Mouse (Mus musculus) ovary, postnatal 10 days (tissue): ENCODE results near the gene Tcaf3.

Experiments
- DNase-seq: peaks from one replicate; pipeline ENCODE4 v3.0.0; 2022; ENCODE audit warnings: low spot score

Tcaf3 gene

DNA sequence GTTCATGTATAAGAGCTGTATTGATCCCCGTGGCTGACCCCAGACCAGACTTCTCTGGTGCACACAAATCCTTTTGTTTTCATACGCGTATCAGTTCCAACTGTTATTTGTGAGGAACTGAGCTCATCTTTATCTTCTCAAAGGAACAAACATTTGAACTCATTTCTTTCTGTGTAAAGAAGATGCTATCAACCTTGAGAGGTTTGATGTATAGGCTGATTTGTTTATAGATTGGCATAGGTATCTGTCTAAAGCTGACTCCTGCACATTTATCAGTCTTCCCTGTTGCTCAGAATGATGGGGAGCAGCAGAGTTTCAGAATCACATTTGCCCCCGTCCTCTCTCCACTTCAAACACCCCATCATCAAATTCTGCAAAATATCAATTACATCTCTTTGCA is at the start of gene Tcaf3:
Gene Tcaf3 (minus strand): TSS at position 101 of the 400 bp plus-strand sequence.
- DNase-seq: no peak

DNA sequence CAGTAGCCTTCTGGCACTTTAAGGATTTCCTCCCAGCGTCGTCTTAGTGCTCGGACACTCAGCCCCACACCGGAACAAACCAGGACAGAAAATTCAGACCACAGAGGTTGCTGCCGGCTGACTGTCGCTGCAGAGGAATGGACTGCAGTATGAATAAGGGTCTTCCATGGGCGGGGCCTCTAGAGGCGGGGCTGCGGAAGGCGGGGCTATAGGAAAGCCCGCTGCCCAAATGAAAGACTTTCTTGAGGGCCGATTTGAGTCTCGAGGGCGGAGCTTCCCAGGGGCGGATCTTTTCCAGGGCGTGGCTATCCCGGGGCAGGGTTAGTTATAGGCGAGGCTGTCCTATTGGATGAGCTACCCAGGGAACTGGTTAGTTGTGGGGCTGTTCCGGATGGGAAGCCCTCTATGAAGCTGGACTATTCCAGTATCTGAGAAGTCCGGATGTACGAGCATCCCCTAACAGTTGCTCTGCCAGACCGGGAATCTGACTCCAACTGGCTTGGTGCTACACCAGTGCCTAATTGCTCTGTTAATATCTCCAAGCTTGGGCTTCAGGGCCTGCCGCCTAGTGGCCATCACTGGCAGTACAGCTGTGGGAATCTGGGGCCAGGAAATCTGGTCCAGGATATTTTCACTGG is 47.5 kb upstream of the Tcaf3 start, which contains the start of gene Tcaf2:
Gene Tcaf2 (minus strand): TSS at position 343 of the 638 bp plus-strand sequence.
- DNase-seq: peak; percentile 67

DNA sequence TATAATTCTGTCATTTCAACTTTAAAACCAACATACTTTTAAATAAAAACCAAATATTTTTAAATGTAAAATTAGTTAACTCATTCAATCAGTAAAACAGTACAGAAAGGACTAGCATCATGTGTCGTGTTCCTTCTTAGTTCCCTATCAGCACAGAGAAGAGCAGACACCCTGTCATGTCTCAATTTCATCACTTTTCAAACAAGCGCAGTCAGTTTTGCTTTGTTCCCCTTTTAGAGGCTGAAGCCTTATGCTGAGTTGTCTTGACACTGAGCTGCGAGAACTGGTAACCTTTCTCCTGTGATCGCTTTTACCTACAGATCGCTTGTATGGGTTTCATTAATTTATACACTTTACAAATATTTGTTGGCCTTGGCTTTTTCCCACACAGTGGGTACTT is 36.9 kb upstream of the Tcaf3 start:
- no peak for DNase-seq

DNA sequence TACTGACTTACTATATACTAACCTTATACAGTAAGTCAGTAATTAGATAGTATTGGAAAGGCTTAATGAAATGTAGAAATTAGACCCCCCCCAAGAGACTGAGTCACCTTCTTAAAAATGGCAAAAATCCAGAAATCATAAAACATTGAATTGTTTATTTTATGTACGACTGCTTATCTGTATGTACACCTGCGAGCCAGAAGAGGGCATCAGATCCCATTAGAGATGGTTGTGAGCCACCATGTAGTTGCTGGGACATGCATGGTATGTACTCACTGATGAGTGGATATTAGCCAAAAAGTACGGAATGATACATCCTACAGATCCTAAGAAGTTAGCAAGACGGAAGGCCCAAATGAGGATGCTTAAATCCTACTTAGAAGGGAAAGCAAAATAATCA is 33.9 kb upstream of the Tcaf3 start:
- no peak for DNase-seq

DNA sequence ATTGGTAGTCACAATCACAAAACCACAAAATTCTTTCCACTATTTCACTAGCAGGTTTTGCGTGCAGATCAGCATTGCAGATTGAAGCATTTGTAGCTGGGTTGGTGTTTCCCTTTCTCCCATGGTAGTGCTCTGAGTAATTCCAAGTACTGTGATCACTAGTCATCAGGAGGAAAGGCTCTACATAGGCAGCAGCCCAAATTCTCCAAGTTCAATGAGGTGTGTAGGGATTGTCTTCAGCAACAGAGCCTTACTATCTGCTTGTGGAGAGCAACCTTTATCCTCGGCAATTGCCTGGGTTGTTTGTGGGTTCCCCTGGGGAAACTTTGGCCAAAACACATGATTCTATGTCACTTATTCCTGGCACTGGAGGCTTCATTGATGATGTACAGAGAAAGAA is 19.4 kb upstream of the Tcaf3 start:
- DNase-seq: no peak

DNA sequence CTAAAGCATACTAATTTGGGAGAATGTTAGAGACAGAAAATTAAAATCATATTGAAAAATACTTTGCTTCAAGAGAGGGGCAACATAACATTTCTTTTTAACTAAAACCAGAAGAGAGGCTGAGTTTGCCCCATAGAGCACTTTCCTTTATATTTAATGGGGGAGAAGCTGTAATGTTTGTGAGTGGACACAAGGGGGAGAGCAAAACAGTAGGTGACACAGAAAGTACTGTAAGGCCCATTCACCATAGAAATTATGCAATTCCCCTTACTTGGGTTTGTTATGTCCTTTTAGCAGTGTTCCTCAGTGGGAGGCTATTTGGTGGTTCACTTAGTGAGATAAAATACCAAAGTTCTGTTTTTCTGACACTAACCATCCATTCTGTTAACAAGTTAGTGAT is 14.7 kb upstream of the Tcaf3 start:
- DNase-seq: no peak

DNA sequence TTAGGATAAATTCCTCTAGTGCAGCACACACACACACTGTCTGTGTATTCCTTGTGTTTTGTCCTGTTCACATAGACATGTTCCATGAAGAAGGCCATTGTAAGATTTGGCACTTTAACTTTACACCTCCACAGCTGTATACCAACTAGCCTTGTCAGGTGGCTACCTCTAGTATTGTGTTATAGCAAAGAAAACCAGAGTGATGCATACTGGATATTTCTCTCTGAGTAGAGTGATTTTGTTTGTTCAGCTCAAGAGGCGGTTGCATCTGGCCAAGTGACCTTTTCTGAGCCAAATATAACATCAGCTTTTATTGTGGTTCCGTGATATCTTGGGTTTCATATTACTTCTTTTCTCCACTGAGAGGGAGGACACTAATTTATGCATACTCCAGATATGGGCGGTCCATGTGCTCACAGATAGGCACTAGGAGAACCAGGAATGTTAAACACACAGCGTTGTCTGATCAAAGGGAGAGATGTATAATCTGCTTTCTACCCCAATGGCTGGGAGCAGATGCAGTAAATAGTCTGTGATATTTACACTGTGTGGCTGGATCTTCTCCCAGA is 13.5 kb upstream of the Tcaf3 start:
- no peak for DNase-seq

DNA sequence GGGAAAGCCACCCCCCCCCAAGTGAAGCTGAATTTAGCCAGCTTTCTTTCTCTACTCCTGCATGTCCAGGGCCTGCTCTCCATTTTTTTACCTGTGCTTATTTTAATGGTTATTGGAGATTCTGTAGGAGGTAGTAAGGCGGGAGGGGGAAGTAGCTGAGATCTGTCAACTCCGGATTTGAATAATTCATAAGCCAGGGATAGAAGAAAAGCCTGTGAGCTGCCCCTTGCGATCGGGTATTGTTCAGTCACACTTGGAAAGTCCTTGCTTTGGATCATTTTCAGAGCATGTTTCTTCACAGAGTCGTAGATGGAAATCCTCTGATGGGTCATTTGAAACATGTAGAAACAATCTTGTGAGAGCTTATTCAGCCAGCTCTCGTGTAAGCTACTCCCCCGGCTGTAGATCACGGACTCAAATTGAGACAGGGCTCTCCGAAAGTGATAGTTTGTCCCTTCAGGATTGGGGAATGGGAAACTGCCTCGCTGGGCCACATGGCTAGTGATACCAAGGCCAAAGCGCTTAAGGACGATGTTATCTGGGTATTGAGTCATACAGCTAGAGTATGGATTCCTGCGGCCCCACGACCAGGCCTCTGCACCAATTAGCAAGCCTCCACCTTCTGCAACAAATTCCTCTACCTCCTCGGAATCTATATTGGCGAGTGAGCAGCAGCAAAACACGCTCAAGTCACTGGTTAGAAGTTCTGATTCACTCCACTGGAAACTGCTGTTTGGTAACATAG is 4.2 kb downstream of the Tcaf3 start:
- no peak for DNase-seq

DNA sequence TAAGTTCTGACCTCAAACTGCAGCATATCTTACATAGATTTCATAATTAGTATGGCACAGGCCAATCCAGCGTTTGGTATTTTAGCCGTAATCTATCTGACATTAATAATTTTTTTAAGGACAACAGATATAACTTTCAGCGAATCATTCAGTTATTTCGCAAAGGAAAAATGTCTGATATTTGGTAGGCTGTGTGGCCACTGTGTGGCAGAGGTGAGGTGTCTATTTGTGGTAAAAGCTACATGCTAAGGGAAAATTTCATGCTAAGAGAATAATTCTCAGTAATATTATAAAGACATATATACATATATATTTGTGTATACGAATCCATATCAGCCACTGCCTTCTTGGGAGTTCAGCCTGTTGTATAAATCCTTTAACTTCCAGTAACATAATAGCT is 10.9 kb downstream of the Tcaf3 start:
- no peak for DNase-seq

DNA sequence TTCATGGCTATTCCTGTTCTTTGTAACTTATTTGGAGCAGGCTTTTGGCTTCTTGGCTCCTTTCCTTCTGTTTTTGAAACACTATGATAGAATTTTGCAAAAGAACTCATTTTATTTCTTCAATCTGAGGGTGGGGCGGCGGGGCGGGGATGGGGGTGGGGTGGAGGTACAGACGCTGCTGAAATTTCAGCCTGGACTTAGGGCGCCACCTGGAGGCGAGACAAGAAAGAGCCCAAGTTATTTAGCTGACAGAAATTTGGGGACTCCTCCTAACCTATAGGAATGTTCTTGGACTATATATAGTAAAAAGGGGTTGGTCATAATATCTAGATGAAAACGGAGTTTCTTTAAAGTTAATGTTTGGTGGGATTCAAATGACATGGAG is 14.0 kb downstream of the Tcaf3 start:
- no peak for DNase-seq

DNA sequence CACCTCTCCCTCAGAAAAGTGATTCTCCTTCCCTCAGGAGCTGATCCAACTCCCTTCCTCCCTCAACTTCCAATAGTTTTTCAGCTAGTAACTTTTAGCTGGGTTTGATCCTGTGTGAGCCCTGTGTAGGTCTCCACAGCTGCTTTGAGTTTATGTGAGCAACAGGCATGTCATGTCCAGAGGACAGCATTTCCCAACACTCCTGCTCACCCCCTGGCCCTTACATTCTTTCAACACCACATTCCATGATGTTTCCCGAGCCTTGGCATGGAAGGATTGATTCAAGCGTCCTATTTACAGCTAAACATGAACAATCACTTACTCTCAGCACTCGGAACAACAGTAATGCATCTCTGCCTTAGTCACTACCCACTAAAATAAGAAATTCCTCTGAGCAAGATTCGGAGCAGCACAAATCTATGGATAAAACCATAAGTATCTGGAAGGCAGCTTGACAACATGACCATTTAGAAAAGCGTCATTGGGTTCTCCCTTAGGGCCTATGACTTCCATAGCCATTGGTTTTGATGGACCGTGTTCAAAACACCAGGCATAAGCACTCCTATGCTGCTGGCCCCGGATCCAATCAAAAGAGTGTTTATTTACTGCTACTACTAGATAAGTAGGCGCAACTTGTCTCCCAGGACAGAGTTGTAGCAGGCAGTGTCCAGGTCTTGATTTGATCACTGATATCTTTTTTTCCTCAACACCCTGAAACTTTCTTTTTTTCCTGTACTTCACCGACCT is 14.6 kb downstream of the Tcaf3 start:
- DNase-seq: no peak

DNA sequence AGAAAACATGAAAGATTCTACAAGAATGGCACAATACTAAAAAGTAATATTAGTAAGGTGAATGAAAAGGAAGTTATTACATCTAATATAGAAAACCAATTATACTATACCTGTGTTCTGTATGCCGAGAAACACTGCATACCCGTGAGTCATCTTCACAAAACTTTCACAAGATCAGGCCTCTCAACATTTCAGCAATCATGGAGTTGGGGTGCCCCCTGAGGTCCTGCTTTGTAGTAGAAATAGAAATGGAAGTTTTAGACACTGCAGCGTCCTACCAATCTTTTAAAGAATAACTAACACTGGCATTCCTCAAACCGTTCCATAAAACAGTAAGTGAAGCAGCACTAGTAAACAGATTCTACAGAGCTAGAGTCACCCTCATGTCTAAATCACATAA is 18.8 kb downstream of the Tcaf3 start:
- DNase-seq: no peak

DNA sequence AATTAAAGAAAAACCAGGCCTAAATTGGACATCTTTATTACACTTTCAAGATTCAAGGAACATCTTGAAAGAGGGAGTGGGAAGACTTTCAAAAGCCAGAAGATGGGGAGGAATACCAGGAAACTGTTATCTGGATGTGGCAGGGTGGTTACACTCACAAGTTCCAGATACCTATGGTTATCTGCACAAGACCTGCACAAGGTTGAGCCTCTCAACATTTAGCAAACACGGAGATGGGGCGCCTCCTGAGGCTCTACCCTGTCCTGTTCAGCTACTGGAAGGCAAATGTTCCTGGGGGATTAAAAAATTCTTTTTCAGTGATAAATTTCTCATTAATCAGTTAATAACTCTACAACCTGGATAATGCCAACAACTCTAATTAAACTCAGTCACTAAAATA is 20.1 kb downstream of the Tcaf3 start:
- no peak for DNase-seq

DNA sequence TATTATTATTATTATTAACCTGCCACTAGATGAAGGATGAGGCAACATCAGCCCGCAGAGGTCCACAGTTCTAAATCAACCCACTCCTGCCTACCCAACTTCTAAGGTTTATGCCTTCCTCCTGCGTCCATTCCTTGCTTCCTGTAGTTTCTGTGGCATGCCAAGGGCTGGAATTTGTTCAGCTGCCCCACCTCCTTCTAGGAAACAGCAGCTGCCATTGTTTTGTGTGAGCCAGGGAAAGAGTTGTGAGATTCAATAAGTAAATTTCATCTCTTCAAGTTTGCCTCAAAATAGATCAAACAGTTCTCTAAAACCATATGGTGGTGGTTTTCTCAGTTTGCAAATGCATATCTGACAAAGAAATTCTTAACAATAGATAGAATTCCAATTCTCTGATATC is 29.3 kb downstream of the Tcaf3 start:
- no peak for DNase-seq

DNA sequence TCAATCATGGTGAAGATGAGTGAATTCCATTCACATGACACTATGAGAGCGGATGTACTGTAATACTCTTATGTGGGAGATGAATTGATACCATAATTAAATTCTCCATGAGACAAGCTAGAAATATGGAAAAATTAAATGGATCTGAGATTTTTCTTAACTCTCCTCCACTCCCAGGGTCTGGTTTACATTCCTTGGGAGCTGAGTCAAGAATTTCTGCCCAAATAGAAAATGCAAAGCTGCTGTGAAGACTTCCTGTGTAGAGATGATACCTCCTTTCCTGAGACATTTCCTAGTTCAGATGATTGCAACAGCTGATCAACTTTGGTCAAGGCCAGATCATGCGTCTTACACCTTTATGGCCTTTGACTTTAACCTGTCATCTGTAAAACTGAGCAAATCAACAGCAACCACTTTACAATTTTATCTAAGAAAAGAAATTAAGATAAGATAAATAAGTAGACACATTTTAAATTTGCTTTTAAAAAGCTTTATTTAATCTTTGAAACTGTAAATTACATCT is 31.4 kb downstream of the Tcaf3 start:
- DNase-seq: no peak

DNA sequence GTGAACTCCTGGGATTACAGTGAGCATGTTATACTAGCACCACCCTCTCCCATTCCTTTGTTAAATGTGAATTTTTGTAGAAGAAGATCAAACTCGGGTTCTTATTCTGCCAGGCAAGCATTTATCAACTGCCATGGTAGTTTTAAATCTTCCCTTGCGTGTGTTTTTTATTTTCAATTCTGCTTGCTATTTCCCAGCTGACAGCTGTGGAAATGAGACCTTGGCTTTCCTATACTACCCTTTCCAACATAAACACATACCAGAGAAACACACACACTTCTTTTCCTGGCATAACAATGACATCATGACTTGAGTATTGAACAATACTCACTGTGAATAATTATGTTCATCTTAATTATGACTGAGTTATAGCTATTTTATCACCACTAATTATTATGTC is 35.2 kb downstream of the Tcaf3 start:
- DNase-seq: no peak

DNA sequence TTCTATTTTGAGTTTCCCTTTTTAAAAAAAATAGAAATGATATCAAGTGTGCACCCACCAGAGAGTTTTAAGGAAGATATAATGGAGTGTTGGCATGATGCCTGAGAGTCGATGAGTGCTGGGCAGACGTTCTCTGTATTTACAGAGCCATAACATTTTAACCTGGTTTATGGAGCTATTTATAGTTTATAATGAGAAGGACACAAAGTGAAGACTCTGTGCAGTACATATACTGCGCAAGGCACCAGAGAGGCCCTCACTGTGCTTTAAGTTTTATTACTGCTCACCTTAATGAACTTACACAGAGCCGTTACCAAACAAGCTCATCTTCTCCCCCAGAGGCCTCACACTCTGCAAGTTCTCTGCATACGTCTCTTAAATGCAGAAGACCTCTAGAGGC is 36.6 kb downstream of the Tcaf3 start:
- no peak for DNase-seq

DNA sequence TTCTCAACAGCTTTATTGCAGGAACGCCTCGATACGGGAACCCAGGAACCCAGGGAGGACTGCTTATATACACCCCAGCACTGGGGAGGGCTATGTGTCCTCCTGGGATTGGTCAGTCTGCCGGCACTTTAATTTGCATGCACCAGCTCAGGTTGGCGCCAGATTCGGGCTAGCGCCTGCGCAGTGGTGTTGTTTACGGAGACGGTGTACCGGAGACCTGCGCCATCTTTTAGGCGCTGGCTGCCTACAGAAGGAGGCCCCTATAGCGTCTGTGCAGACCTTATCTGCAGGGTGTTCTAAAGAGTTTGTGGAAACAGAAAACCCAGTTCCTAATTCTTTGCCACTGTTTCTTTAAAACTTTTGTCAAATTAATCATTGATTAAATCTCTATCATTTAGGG is 38.9 kb downstream of the Tcaf3 start:
- DNase-seq: no peak

DNA sequence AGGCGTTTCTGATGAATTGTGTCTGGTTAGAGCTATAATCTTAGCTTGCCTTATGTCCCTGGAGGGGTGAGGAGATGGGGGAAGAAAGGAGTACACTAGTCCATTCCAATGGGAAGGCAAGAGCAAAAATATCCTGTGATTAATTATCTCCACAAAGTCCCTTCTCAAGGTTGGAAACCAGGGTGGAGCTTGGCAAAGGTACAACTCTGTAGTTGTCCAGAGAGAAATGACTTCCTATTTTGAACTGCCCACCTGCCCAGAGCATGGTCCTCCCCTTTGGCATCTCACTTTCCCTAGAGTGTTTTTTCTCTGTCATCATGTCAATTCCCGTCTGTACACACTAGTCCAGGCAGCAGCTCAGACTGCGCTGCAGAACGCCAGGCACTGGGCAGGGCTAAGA is 50.0 kb downstream of the Tcaf3 start, which contains the start of gene Olfr455:
Gene Olfr455 (minus strand): TSS at position 127 of the 400 bp plus-strand sequence.
- no peak for DNase-seq

DNA sequence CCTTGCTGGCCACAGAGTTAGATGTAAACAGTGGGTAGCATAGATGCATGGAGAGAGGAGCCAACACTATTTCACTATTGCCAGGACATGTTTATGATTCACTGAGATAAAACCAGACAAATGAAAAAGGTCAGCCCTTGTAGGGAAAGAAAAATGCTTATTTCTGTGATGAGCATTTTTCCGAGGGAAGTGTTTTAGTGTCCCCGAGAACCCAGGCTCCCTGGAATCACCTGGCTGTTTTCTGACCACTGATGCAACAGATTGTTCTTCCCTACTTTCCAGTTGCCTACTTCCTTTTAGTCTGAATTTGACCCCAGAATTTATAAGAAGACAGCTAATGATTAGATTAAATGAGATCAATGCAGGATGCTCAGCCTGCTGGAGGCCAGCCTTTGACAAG is 51.3 kb downstream of the Tcaf3 start:
- DNase-seq: no peak

DNA sequence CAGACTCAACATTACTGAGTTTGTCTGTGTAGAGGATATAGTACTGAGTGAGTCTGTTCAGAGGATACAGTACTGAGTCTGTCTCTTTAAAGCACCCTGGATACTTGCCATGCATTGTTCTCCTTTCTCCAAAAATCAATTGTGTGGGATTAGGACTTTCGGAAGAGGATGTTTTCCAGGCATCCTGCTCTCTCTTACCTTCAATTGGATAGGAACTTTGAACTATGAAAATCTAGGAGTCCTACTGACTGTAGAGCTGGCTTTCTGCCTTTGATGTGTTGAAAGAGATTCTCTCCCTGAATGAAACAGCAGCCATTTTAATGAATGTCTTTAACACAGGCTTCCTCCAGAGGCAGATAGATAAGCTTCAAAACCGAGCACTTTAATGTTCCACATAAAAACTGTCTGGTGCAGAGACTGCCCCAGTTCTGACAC is 52.0 kb downstream of the Tcaf3 start:
- DNase-seq: no peak

DNA sequence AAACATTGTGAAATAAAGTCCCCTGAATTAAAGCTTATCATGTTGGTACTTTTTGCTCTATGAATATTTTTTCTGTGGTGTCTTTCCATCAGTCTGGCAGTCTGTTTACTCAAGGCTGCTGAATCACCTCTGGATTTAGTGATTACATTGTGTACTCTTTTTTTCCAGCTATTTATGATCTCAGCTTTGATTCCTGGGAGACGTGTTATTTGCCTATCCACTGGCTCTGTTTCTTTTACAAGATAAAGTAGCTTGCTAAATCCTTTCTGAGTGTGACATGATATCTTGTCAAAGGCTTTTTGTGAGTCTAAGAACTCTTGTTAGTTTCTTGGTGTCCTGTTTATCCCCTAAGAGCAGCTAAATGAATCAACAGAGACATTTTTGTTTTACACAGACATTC is 52.6 kb downstream of the Tcaf3 start:
- no peak for DNase-seq
